Mouse (Mus musculus): ENCODE results near the gene Ly6g6f. TPM values are rescaled to one million over a fixed set of nuclear protein-coding genes. Genes with fewer than 3 reads are reported as not detected.

Gene Ly6g6f
- total and polyA plus RNA-seq, 3 experiments, result 0.54 to 0.67 TPM; not detected in 1

- Histone ChIP-seq H3K9me3 (replicated peaks; ENCODE audit: low read length) (no peaks in the 10 kb centered on the region), H3K4me1 (ENCODE audit: control insufficient read depth in 1 of 2, insufficient read depth in 2 of 2) (peaks cover 0 to 10% of the 10 kb centered on the region in 2 experiments; a peak in 2 of 4 replicates), H3K36me3 (replicated peaks in 1 of 2; ENCODE audit: control insufficient read depth in 1 of 2, insufficient read depth in 1 of 2, low read length in 1 of 2) (peaks cover 59 to 91% of the 10 kb centered on the region in 2 experiments), H3K9ac (ENCODE audit: insufficient read depth, low read depth) (no peak overlapping the region), H3K79me2 (replicated peaks; ENCODE audit: control insufficient read depth, extremely low read depth, insufficient read depth, poor library complexity, severe bottlenecking) (no peaks in the 10 kb centered on the region), H3K27me3 (replicated peaks) (no peaks in the 10 kb centered on the region), H3K4me3 (replicated peaks in 1 of 3; ENCODE audit: low read depth in 2 of 3, low read length in 2 of 3, poor library complexity in 1 of 3) (no peak overlapping the region), H3K27ac (ENCODE audit: insufficient read depth, low read depth) (no peak overlapping the region), H3K4me2 (ENCODE audit: insufficient read depth, low read depth, poor library complexity, severe bottlenecking) (no peak overlapping the region)
- in situ Hi-C loops (cut with MboI; ENCODE audit: low pct_ligation_motif_present, low pct_unique_long_range_greater_than_20kb, low sequenced_read_pairs) (no loop called here), dilution Hi-C loops (cut with MboI; ENCODE audit: extremely low pct_ligation_motif_present, extremely low pct_unique_long_range_greater_than_20kb, low sequenced_read_pairs) (no loop called here)
- TF ChIP-seq POLR2AphosphoS2 (IDR thresholded peaks at IDR 0.05; ENCODE audit: low read depth, low read length) (no peak), SMC3 (IDR thresholded peaks at IDR 0.05; ENCODE audit: low read depth, low read length) (no peak), PAX5 (IDR thresholded peaks at IDR 0.05; ENCODE audit: low read length) (no peak), CTCF (conservative IDR thresholded peaks at IDR 0.05 in 1 of 2, IDR thresholded peaks at IDR 0.05 in 1 of 2; ENCODE audit: low read depth in 2 of 2, low read length in 2 of 2) (no peak), SIN3A (IDR thresholded peaks at IDR 0.05; ENCODE audit: low read length) (no peak), IRF4 (IDR thresholded peaks at IDR 0.05; ENCODE audit: low read depth, low read length) (no peak), UBTF (IDR thresholded peaks at IDR 0.05; ENCODE audit: low read depth, low read length) (no peak), ELF1 (IDR thresholded peaks at IDR 0.05; ENCODE audit: low read depth, low read length) (no peak), TBP (conservative IDR thresholded peaks at IDR 0.05; ENCODE audit: low read depth, low read length) (no peak), CHD2 (IDR thresholded peaks at IDR 0.05; ENCODE audit: low read length) (no peak), RAD21 (IDR thresholded peaks at IDR 0.05; ENCODE audit: low read depth, low read length) (no peak), EP300 (IDR thresholded peaks at IDR 0.05; ENCODE audit: low read length) (no peak), ZKSCAN1 (IDR thresholded peaks at IDR 0.05; ENCODE audit: borderline replicate concordance, low read depth, low read length) (no peak), MYC (IDR thresholded peaks at IDR 0.05; ENCODE audit: low read depth, low read length) (no peak), TCF12 (IDR thresholded peaks at IDR 0.05; ENCODE audit: low read depth, low read length) (no peak), MAX (IDR thresholded peaks at IDR 0.05; ENCODE audit: low read length) (no peak), MXI1 (IDR thresholded peaks at IDR 0.05; ENCODE audit: low read depth, low read length) (no peak)
- no peak for DNase-seq (ENCODE audit: extremely low read depth)
Measured at GRCm38 (mm10) chr17:35097164-35097655, 11.8 kb upstream of the Ly6g6f start.

GRCm38 (mm10) chr17:35096597-35096996, 11.2 kb upstream of the Ly6g6f start:
- Histone ChIP-seq H3K4me2 (ENCODE audit: insufficient read depth, low read depth, poor library complexity, severe bottlenecking) (no peak overlapping the region), H3K36me3 (replicated peaks in 1 of 2; ENCODE audit: control insufficient read depth in 1 of 2, insufficient read depth in 1 of 2, low read length in 1 of 2) (peaks cover 57 to 90% of the 10 kb centered on the region in 2 experiments), H3K9me3 (replicated peaks; ENCODE audit: low read length) (no peaks in the 10 kb centered on the region), H3K27ac (ENCODE audit: insufficient read depth, low read depth) (no peak overlapping the region), H3K9ac (ENCODE audit: insufficient read depth, low read depth) (no peak overlapping the region), H3K27me3 (replicated peaks) (no peaks in the 10 kb centered on the region), H3K4me1 (ENCODE audit: control insufficient read depth in 1 of 2, insufficient read depth in 2 of 2) (peaks cover 0 to 10% of the 10 kb centered on the region in 2 experiments; a peak in 2 of 4 replicates), H3K79me2 (replicated peaks; ENCODE audit: control insufficient read depth, extremely low read depth, insufficient read depth, poor library complexity, severe bottlenecking) (no peaks in the 10 kb centered on the region), H3K4me3 (replicated peaks in 1 of 3; ENCODE audit: low read depth in 2 of 3, low read length in 2 of 3, poor library complexity in 1 of 3) (no peak overlapping the region)
- dilution Hi-C loops (cut with MboI; ENCODE audit: extremely low pct_ligation_motif_present, extremely low pct_unique_long_range_greater_than_20kb, low sequenced_read_pairs), result no loop called here
- TF ChIP-seq ETS1 (conservative IDR thresholded peaks at IDR 0.05; ENCODE audit: low read depth, low read length) (no peak), CHD2 (IDR thresholded peaks at IDR 0.05; ENCODE audit: low read length) (no peak), ZC3H11A (IDR thresholded peaks at IDR 0.05; ENCODE audit: low read depth, low read length) (no peak), MAX (IDR thresholded peaks at IDR 0.05; ENCODE audit: low read length) (no peak), IRF4 (IDR thresholded peaks at IDR 0.05; ENCODE audit: low read depth, low read length) (no peak), ZNF384 (IDR thresholded peaks at IDR 0.05; ENCODE audit: low read depth, low read length) (no peak), EP300 (IDR thresholded peaks at IDR 0.05; ENCODE audit: low read length) (no peak), JUN (IDR thresholded peaks at IDR 0.05; ENCODE audit: insufficient read depth, low read depth, low read length) (no peak), MAZ (IDR thresholded peaks at IDR 0.05; ENCODE audit: low read depth, low read length) (no peak), CHD1 (IDR thresholded peaks at IDR 0.05; ENCODE audit: low read depth, low read length) (no peak)
- DNase-seq (ENCODE audit: extremely low read depth), result no peak
- in situ Hi-C loops (cut with MboI; ENCODE audit: low pct_ligation_motif_present, low pct_unique_long_range_greater_than_20kb, low sequenced_read_pairs), result no loop called here
